Mouse (Mus musculus) heart, postnatal 0 days (tissue): ENCODE measurements around the gene Nes.

ENCODE experiments used
- CTCF ChIP-seq: IDR thresholded peaks from 2 replicates; pipeline ENCODE4 v1.5.1; 2016; ENCODE audit warnings: antibody characterized with exemption, control low read depth, low read depth
- EP300 ChIP-seq: IDR thresholded peaks from 2 replicates; pipeline ENCODE4 v1.6.1; 2016; ENCODE audit warnings: antibody characterized with exemption, low read depth

- no peak for TF ChIP-seq CTCF
- TF ChIP-seq EP300, result no peak
These were observed 28.5 kb downstream of the Nes start for GRCm38 (mm10) chr3:87999243-87999895.
